Mouse (Mus musculus) testis, postnatal 10 days (tissue): Measurements from ENCODE around the gene Oaz1.
A peak's percentile ranks its signal among the peaks of the same experiment; 100 is the strongest.

Experiments used
- DNase-seq: peaks from one replicate; pipeline ENCODE4 v3.0.0; 2021; ENCODE audit warnings: low spot score

Oaz1 gene

GRCm38 (mm10) chr10:80826151-80827062 lies at the start of gene Oaz1:
Oaz1 (plus strand) TSS chr10:80826656.
- DNase-seq = peak; percentile 99

GRCm38 (mm10) chr10:80777123-80777522 lies 49.3 kb upstream of the Oaz1 start:
- no peak for DNase-seq

DNA sequence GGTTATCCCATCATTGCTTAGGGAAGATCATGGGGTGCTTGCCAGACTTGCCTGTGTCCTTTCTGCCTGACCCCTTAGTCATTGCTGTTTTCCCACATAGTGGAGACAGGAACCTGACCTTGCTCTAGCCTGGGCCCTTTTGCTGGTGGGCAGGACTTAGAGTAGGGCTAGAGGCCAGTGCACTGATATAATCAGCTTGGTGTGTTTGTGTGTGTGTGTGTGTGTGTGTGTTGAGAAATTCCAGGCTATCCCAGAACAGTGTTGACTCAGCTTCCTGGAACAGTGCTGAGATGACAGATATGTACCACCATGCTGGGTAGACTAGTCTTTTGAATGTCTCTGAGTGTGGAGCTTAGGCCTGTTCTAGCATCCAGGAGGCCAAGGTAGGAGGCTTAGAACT lies 46.9 kb upstream of the Oaz1 start:
- no peak for DNase-seq

GRCm38 (mm10) chr10:80784302-80784701 lies 42.2 kb upstream of the Oaz1 start:
- DNase-seq = no peak

GRCm38 (mm10) chr10:80784871-80785270 lies 41.6 kb upstream of the Oaz1 start:
- DNase-seq = no peak

DNA sequence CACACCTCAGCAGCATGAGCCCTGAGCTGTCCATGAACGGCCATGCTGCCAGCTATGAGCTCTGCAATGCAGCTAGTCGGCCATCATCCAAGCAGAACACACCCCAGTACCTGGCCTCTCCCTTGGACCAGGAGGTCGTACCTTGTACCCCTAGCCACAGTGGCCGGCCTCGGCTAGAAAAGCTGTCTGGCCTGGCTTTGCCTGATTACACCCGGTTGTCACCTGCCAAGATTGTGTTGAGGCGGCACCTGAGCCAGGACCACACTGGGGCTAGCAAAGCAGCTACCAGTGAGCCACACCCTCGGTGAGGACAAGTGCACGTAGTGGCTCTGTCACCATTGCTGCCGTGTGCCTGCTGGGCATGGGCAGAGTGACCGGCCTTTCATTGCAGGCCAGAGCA lies 40.5 kb upstream of the Oaz1 start:
- no peak for DNase-seq

DNA sequence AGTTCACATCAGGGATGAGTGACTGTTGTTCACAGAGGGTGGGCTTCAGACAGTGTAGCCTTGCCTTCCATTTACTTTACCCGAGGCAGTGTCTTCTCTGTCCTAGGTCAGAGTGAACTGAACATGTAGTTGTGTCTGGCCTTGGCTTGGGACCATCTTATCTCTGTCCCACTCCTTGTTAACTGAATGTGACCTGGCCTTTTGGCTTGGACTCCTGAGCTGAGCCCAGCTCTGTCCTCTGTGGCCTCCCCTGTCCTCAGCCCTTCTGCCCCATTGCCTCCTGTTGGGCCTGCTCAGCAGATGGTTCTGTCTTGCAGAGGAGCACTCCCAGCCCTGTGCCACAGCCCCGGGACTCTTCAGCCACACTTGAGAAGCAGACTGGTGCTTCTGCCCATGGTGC lies 38.9 kb upstream of the Oaz1 start:
- DNase-seq = no peak

GRCm38 (mm10) chr10:80790761-80791404 lies 35.6 kb upstream of the Oaz1 start:
- no peak for DNase-seq

GRCm38 (mm10) chr10:80791476-80792174 lies 34.8 kb upstream of the Oaz1 start:
- DNase-seq = no peak

GRCm38 (mm10) chr10:80792175-80793032 lies 34.1 kb upstream of the Oaz1 start:
- DNase-seq = peak; percentile 66

DNA sequence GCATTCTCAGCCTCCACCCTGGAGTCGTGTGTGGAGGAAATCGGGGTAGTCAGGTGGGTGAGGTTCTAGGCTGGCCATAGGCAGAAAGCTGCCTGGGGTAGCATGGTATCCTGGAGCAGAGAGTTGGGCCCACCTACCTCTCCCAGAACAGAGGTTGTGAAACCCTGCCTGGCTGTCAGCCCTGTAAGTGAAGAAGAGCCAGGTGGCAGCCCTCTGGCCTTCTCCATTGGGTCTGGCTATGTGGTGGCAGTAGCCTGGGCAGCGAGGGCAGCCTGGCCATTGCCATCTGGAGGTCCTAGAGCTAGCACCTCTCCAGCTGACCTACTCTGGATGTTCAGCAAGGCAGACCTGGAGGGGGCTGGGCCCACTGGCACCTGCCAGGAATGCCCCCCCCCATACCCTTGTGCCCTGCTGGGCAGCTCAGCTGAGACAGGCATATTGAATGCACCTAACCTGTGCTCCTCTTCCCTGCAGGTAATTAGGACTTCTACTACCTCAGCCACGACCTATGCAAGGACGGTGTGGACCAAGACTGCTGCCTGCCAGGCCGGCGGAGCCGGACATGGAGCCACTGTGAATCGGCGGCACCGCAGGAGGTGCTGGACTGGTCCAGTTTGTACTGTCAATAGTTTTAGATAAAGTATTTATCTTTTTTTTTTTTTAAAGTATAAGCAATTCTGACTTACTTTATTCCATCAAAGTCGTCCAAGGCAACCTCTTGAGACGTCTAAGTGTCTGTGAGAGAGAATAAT lies 33.2 kb upstream of the Oaz1 start:
- no peak for DNase-seq

- no peak for DNase-seq
Measured at GRCm38 (mm10) chr10:80793803-80794202, 32.7 kb upstream of the Oaz1 start.

- DNase-seq = no peak
Measured at GRCm38 (mm10) chr10:80794750-80795149, 31.7 kb upstream of the Oaz1 start.

- no peak for DNase-seq
Measured at GRCm38 (mm10) chr10:80796307-80796848, 30.1 kb upstream of the Oaz1 start.

DNA sequence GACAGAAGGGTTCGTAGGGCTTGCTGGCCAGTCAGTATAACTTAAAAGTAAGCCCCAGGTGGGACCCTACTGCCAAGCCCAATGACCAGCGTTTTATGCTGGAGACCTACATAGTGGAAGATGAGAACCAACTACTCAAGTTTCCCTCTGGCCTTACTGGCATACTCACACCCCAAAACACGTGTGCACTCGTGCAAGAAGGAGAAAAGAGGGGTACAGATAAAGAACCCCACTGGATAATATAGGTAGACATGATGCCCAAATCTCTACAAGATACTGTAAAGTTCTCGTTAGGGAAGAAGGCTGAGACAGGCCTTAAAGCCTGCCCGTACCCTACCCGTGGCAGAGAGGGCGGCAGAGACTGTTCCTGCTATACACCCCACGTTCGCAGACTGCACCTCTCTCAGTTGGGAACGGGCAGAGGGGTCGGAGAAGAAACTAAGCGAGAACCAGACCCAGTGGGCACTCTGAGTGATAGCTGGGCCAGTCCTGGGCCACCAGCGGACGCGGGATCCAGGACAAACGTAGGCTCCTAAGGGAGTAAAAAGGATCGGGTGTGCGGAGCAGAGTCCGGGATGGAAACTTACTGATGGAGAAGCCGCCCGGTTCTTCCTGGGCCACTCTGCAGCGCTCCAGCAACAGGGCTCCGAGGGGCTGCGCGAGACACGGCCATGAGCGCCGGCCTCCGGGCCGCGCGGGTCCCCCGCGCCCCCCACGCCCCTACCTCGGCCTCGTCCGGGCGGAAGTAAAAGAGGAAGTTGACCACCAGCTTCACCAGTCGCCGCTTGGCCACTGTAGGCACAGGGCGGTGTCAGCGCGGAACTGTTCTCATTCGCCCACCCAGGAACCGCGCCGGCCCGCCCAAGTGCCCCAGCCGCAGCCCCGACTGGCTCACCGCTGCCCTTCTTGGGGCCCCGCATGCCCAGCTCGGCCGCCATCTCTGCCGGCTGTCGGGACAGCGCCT lies 29.0 kb upstream of the Oaz1 start:
- no peak for DNase-seq

- peak; percentile 97 for DNase-seq
Measured at GRCm38 (mm10) chr10:80798150-80799006, 28.1 kb upstream of the Oaz1 start, which contains the start of the genes Sf3a2 and Plekhj1. Sf3a2 (plus strand) TSS chr10:80798198. Plekhj1 (minus strand) TSS chr10:80798626.

GRCm38 (mm10) chr10:80799070-80799566 lies 27.3 kb upstream of the Oaz1 start:
- DNase-seq = no peak

DNA sequence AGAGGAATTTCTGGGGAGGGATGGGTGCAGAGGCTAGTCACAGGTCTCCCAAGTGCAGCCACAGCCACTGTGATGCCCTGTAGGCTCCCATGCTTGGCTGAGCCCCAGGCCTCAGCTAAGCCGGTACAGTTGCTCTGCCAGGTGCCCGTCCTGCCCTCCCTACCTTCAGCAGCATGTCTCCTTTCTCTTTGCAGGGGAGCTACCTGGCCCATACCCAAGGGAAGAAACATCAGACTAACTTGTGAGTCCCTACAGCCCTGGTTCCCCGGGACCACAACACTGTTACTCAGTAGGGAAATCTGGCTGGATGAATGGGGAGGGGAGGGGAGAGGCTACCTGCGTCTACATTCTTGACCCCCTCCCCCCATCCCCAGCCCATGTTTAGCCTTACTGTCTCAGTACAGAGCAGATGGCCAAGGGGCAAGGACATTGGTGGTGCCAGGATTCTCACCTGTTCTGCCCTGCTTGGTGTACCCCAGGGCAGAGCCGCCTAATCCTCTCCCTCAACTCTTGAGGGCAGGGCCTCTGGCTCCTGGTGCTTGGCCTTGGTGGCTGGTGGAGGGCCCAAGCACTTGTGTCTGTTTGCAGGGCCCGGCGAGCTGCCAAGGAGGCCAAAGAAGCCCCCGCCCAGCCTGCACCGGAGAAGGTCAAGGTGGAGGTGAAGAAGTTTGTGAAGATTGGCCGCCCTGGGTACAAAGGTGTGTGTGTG lies 24.1 kb upstream of the Oaz1 start:
- peak; percentile 78 for DNase-seq
